Mouse (Mus musculus): ENCODE measurements around the gene Mknk1. TPM values are rescaled to one million over a fixed set of nuclear protein-coding genes. Genes with fewer than 3 reads are reported as not detected.
A peak's percentile ranks its signal among the peaks of the same experiment; 100 is the strongest.

Gene Mknk1
- polyA plus RNA-seq, 1 experiment from 2014 or later, result 24.5 TPM

GRCm38 (mm10) chr4:115832040-115832439 is 7.0 kb upstream of the Mknk1 start:
- Histone ChIP-seq H3K27me3 (ENCODE audit: control insufficient read depth, insufficient read depth, low read depth, low read length) (no peaks in the 10 kb centered on the region), H3K4me2 (ENCODE audit: low read length) (no peak overlapping the region), H3K9me3 (replicated peaks; ENCODE audit: control insufficient read depth, low read length, poor library complexity, severe bottlenecking) (no peaks in the 10 kb centered on the region), H3K27ac (ENCODE audit: low read length) (no peak overlapping the region), H3K4me1 (ENCODE audit: control insufficient read depth, insufficient read depth, low read length) (peaks cover 6% of the 10 kb centered on the region), H3K4me3 (ENCODE audit: low read depth, low read length) (no peak overlapping the region), H3K9ac (ENCODE audit: low read depth, low read length) (no peak overlapping the region), H3K36me3 (ENCODE audit: control insufficient read depth, insufficient read depth, low read length) (no peaks in the 10 kb centered on the region)
- WGBS, result 63% methylated on average over 2 of the region's 2 CpGs
- ATAC-seq, result no peak

- no peaks in the 10 kb centered on the region for H3K36me3 ChIP-seq (ENCODE audit: control insufficient read depth, insufficient read depth, low read length)
- H3K9ac ChIP-seq (ENCODE audit: low read depth, low read length), result no peak overlapping the region
- H3K27ac ChIP-seq (ENCODE audit: low read length), result no peak overlapping the region
- no peaks in the 10 kb centered on the region for H3K9me3 ChIP-seq (replicated peaks; ENCODE audit: control insufficient read depth, low read length, poor library complexity, severe bottlenecking)
- no peak for ATAC-seq
- 69% methylated on average over 2 of the region's 2 CpGs for WGBS
- peaks cover 10% of the 10 kb centered on the region for H3K4me1 ChIP-seq (ENCODE audit: control insufficient read depth, insufficient read depth, low read length)
- H3K4me3 ChIP-seq (ENCODE audit: low read depth, low read length), result no peak overlapping the region
- H3K4me2 ChIP-seq (ENCODE audit: low read length), result no peak overlapping the region
- H3K27me3 ChIP-seq (ENCODE audit: control insufficient read depth, insufficient read depth, low read depth, low read length), result no peaks in the 10 kb centered on the region
Observed at GRCm38 (mm10) chr4:115835576-115835975, 3.4 kb upstream of the Mknk1 start.

- Histone ChIP-seq H3K27ac (ENCODE audit: low read length) (no peak overlapping the region), H3K4me2 (ENCODE audit: low read length) (peak overlapping the region; percentile 80; the same call in 1 of the 2 replicates), H3K9me3 (replicated peaks; ENCODE audit: control insufficient read depth, low read length, poor library complexity, severe bottlenecking) (no peaks in the 10 kb centered on the region), H3K4me3 (ENCODE audit: low read depth, low read length) (no peak overlapping the region), H3K9ac (ENCODE audit: low read depth, low read length) (no peak overlapping the region), H3K4me1 (ENCODE audit: control insufficient read depth, insufficient read depth, low read length) (peaks cover 10% of the 10 kb centered on the region), H3K27me3 (ENCODE audit: control insufficient read depth, insufficient read depth, low read depth, low read length) (no peaks in the 10 kb centered on the region), H3K36me3 (ENCODE audit: control insufficient read depth, insufficient read depth, low read length) (no peaks in the 10 kb centered on the region)
- no peak for ATAC-seq
- WGBS, result 78% methylated on average over 4 of the region's 4 CpGs
Observed at GRCm38 (mm10) chr4:115838196-115838595, 802 bp upstream of the Mknk1 start.

GRCm38 (mm10) chr4:115839956-115840355 is 958 bp downstream of the Mknk1 start:
- ATAC-seq, result no peak
- WGBS, result 55% methylated on average over 4 of the region's 4 CpGs

GRCm38 (mm10) chr4:115840842-115841241 is 1.8 kb downstream of the Mknk1 start:
- Histone ChIP-seq H3K9me3 (replicated peaks; ENCODE audit: control insufficient read depth, low read length, poor library complexity, severe bottlenecking) (no peaks in the 10 kb centered on the region), H3K4me3 (ENCODE audit: low read depth, low read length) (no peak overlapping the region), H3K4me1 (ENCODE audit: control insufficient read depth, insufficient read depth, low read length) (peaks cover 10% of the 10 kb centered on the region), H3K27ac (ENCODE audit: low read length) (no peak overlapping the region), H3K36me3 (ENCODE audit: control insufficient read depth, insufficient read depth, low read length) (no peaks in the 10 kb centered on the region), H3K4me2 (ENCODE audit: low read length) (no peak overlapping the region), H3K9ac (ENCODE audit: low read depth, low read length) (no peak overlapping the region), H3K27me3 (ENCODE audit: control insufficient read depth, insufficient read depth, low read depth, low read length) (no peaks in the 10 kb centered on the region)
- WGBS, result 96% methylated on average over 4 of the region's 4 CpGs
- ATAC-seq, result no peak

More at GRCm38 (mm10) chr4:115839956-115840355, 958 bp downstream of the Mknk1 start:
- H3K27me3 ChIP-seq (ENCODE audit: control insufficient read depth, insufficient read depth, low read depth, low read length), result no peaks in the 10 kb centered on the region
- peak overlapping the region; percentile 80 for H3K4me2 ChIP-seq (ENCODE audit: low read length)
- H3K27ac ChIP-seq (ENCODE audit: low read length), result no peak overlapping the region
- no peaks in the 10 kb centered on the region for H3K36me3 ChIP-seq (ENCODE audit: control insufficient read depth, insufficient read depth, low read length)
- H3K9ac ChIP-seq (ENCODE audit: low read depth, low read length), result no peak overlapping the region; the same call in 1 of the 2 replicates
- H3K4me3 ChIP-seq (ENCODE audit: low read depth, low read length), result no peak overlapping the region
- peaks cover 10% of the 10 kb centered on the region for H3K4me1 ChIP-seq (ENCODE audit: control insufficient read depth, insufficient read depth, low read length)
- no peaks in the 10 kb centered on the region for H3K9me3 ChIP-seq (replicated peaks; ENCODE audit: control insufficient read depth, low read length, poor library complexity, severe bottlenecking)

GRCm38 (mm10) chr4:115846656-115847055 is 7.7 kb downstream of the Mknk1 start:
- Histone ChIP-seq H3K27ac (ENCODE audit: low read length) (no peak overlapping the region), H3K27me3 (ENCODE audit: control insufficient read depth, insufficient read depth, low read depth, low read length) (no peaks in the 10 kb centered on the region), H3K4me1 (ENCODE audit: control insufficient read depth, insufficient read depth, low read length) (no peaks in the 10 kb centered on the region), H3K4me2 (ENCODE audit: low read length) (no peak overlapping the region), H3K36me3 (ENCODE audit: control insufficient read depth, insufficient read depth, low read length) (no peaks in the 10 kb centered on the region), H3K9ac (ENCODE audit: low read depth, low read length) (no peak overlapping the region), H3K4me3 (ENCODE audit: low read depth, low read length) (no peak overlapping the region), H3K9me3 (replicated peaks; ENCODE audit: control insufficient read depth, low read length, poor library complexity, severe bottlenecking) (no peaks in the 10 kb centered on the region)
- no peak for ATAC-seq
- WGBS, result 45% methylated on average over 2 of the region's 2 CpGs

GRCm38 (mm10) chr4:115847377-115847776 is 8.4 kb downstream of the Mknk1 start:
- Histone ChIP-seq H3K36me3 (ENCODE audit: control insufficient read depth, insufficient read depth, low read length) (no peaks in the 10 kb centered on the region), H3K27me3 (ENCODE audit: control insufficient read depth, insufficient read depth, low read depth, low read length) (no peaks in the 10 kb centered on the region), H3K27ac (ENCODE audit: low read length) (no peak overlapping the region), H3K4me3 (ENCODE audit: low read depth, low read length) (no peak overlapping the region), H3K4me2 (ENCODE audit: low read length) (no peak overlapping the region), H3K4me1 (ENCODE audit: control insufficient read depth, insufficient read depth, low read length) (no peaks in the 10 kb centered on the region), H3K9ac (ENCODE audit: low read depth, low read length) (no peak overlapping the region), H3K9me3 (replicated peaks; ENCODE audit: control insufficient read depth, low read length, poor library complexity, severe bottlenecking) (no peaks in the 10 kb centered on the region)
- WGBS, result 65% methylated on average over 5 of the region's 5 CpGs
- no peak for ATAC-seq

- no peaks in the 10 kb centered on the region for H3K4me1 ChIP-seq (ENCODE audit: control insufficient read depth, insufficient read depth, low read length)
- H3K9ac ChIP-seq (ENCODE audit: low read depth, low read length), result no peak overlapping the region
- H3K4me3 ChIP-seq (ENCODE audit: low read depth, low read length), result no peak overlapping the region
- no peaks in the 10 kb centered on the region for H3K27me3 ChIP-seq (ENCODE audit: control insufficient read depth, insufficient read depth, low read depth, low read length)
- no peak overlapping the region for H3K4me2 ChIP-seq (ENCODE audit: low read length)
- no peak for ATAC-seq
- H3K27ac ChIP-seq (ENCODE audit: low read length), result no peak overlapping the region
- 91% methylated on average over 1 of the region's 1 CpGs for WGBS
- no peaks in the 10 kb centered on the region for H3K36me3 ChIP-seq (ENCODE audit: control insufficient read depth, insufficient read depth, low read length)
- no peaks in the 10 kb centered on the region for H3K9me3 ChIP-seq (replicated peaks; ENCODE audit: control insufficient read depth, low read length, poor library complexity, severe bottlenecking)
Observed at GRCm38 (mm10) chr4:115848083-115848482, 9.1 kb downstream of the Mknk1 start.

- Histone ChIP-seq H3K9me3 (replicated peaks; ENCODE audit: control insufficient read depth, low read length, poor library complexity, severe bottlenecking) (no peaks in the 10 kb centered on the region), H3K4me2 (ENCODE audit: low read length) (no peak overlapping the region), H3K27me3 (ENCODE audit: control insufficient read depth, insufficient read depth, low read depth, low read length) (no peaks in the 10 kb centered on the region), H3K27ac (ENCODE audit: low read length) (no peak overlapping the region), H3K4me1 (ENCODE audit: control insufficient read depth, insufficient read depth, low read length) (no peaks in the 10 kb centered on the region), H3K4me3 (ENCODE audit: low read depth, low read length) (no peak overlapping the region), H3K9ac (ENCODE audit: low read depth, low read length) (no peak overlapping the region), H3K36me3 (ENCODE audit: control insufficient read depth, insufficient read depth, low read length) (no peaks in the 10 kb centered on the region)
- WGBS, result 72% methylated on average over 8 of the region's 8 CpGs
- no peak for ATAC-seq
Observed at GRCm38 (mm10) chr4:115848990-115849677, 10.1 kb downstream of the Mknk1 start.
